ENCODE assay signal across 8 mouse cellular contexts in the genomic region with DNA sequence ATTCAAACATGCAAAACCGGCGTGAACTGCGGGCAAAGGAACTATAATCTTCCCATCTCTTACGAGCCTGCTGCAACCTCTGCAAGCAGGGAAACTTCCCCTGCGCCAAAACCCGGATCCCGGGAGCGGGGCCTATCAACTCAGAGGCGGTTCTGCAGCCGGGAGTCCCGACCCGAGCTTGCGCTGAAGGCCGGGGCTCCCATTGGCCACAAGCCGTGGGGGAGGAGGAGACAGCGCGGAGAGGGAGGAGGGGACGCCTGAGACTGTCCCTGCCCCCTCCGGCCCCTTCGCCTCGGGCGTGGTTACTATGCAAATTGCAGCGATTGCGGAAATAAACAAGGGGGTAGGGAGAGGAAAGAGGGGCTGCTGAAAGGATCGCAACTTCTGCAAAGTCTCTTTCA. TPM values are rescaled to one million over a fixed set of nuclear protein-coding genes. Genes with fewer than 3 reads are reported as not detected.
A peak's percentile ranks its signal among the peaks of the same experiment; 100 is the strongest.
DNase-seq lines count a peak whose midpoint lies in the region; ATAC-seq lines count a peak whose summit lies in the region.

No protein-coding gene starts in this region.

- H3K27ac ChIP-seq in hindbrain, embryonic 11.5 days (ENCODE audit: low read depth, low read length), result peak overlapping the region; percentile 79

- under 1% methylated on average over 25 of the region's 25 CpGs for WGBS in hindbrain, embryonic 11.5 days

- DNase-seq in NIH3T3 (ENCODE audit: low read depth), result peak; percentile 98
- DNase-seq in cerebellum, adult 9-11 months, result peak; percentile 99
- peak; percentile 94 to 96 for DNase-seq in frontal cortex, adult 2 months (ENCODE audit: extremely low spot score in 1 of 2, low spot score in 1 of 2)
- DNase-seq in hindbrain, embryonic 11.5 days (ENCODE audit: low spot score), result peak; percentile 97
- DNase-seq in layer of hippocampus, postnatal 14 days (ENCODE audit: low spot score in 2 of 2), result peak; percentile 95 to 97
- DNase-seq in lung, postnatal 10 days, result peak; percentile 99
- DNase-seq in ovary, postnatal 14 days (ENCODE audit: low spot score), result peak; percentile 92
- peak; percentile 90 to 95 for DNase-seq in thymus, postnatal 10 days (ENCODE audit: low spot score in 2 of 2)

- peaks cover 10% of the 10 kb centered on the region; the same call in 1 of the 2 replicates for H3K27me3 ChIP-seq in hindbrain, embryonic 11.5 days (ENCODE audit: control insufficient read depth, insufficient read depth, low read length)

- ATAC-seq in hindbrain, embryonic 11.5 days (ENCODE audit: low FRiP score), result peak; percentile 95

- H3K4me2 ChIP-seq in hindbrain, embryonic 11.5 days (replicated peaks; ENCODE audit: low read depth, low read length), result peak overlapping the region; percentile 57

- H3K36me3 ChIP-seq in hindbrain, embryonic 11.5 days (ENCODE audit: control insufficient read depth, insufficient read depth, low read length), result no peaks in the 10 kb centered on the region

- H3K9me3 ChIP-seq in hindbrain, embryonic 11.5 days (ENCODE audit: control insufficient read depth, low read length), result no peaks in the 10 kb centered on the region

- H3K9ac ChIP-seq in hindbrain, embryonic 11.5 days (ENCODE audit: low read depth, low read length), result peak overlapping the region; percentile 48

- H3K4me1 ChIP-seq in hindbrain, embryonic 11.5 days (replicated peaks; ENCODE audit: control insufficient read depth, insufficient read depth, low read length), result no peaks in the 10 kb centered on the region; the same call in 1 of the 2 replicates

- H3K4me3 ChIP-seq in hindbrain, embryonic 11.5 days (ENCODE audit: low read depth, low read length), result peak overlapping the region; percentile 37

RNA-seq across cellular contexts. Expression of gene Nfia, which starts 0.5 kb away (rescaled TPM):
- polyA plus RNA-seq in frontal cortex, adult 2 months (2012; rRNA removed), result 20.4 and 24.3 TPM in 2 replicates
- polyA plus RNA-seq in hindbrain, embryonic 11.5 days (2014; fragmentation: Nextera tagmentation; extraction: Ambion mirVana), result 29.8 and 45.6 TPM in 2 replicates
- total RNA-seq in layer of hippocampus, postnatal 14 days (2021), result 100 to 1,000 TPM; 131 to 132 TPM

RNA-seq across cellular contexts. Expression of gene E130114P18Rik, which starts 5.8 kb away (rescaled TPM):
- polyA plus RNA-seq in frontal cortex, adult 2 months (2012; rRNA removed), result 14.7 and 22.6 TPM in 2 replicates
- polyA plus RNA-seq in hindbrain, embryonic 11.5 days (2014; fragmentation: Nextera tagmentation; extraction: Ambion mirVana), result 28.5 and 36.5 TPM in 2 replicates
- total RNA-seq in layer of hippocampus, postnatal 14 days (2021), result 10 to 100 TPM in 1 of 2 experiments, 1 to 10 TPM in 1; 8.4 to 11.7 TPM

Comparison
In these comparisons a context has a peak if more than half of its experiments do, and no peak if none do; other contexts are left out.
1. Peak in every context shown above with its lines: DNase-seq, ATAC-seq, H3K4me3 ChIP-seq and H3K27ac ChIP-seq.